Mouse (Mus musculus): Measurements from ENCODE around the gene Cmtm7.

DNA sequence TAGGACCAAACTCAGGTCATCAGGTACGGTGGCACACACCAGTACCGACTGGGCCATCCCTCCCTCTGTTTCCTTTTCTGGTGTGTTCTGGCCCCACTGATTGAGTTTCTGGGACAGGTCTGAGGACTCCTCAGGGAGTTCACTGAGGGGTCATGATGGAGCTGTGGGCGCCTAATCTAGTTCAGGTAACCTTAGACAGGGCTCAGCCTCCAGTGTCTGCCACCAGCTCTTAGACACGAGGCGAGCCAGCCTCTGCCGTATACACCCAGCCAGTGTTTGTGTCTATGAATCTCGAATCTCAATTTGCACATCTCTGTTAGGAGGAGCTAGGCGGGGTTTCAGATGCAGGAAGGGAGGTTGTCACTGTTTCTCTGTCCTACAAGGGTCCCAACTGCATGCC lies 8.3 kb upstream of the Cmtm7 start:
- no peak for TF ChIP-seq CTCF (IDR thresholded peaks at IDR 0.05; ENCODE audit: control insufficient read depth, insufficient read depth, insufficient read length)
- TF ChIP-seq USF1 (IDR thresholded peaks at IDR 0.05; ENCODE audit: low read depth) = no peak

All from C2C12 (cell line).